20 mouse cellular contexts compared by ENCODE assay signal in genomic region chr2:121440834-121441605, GRCm38 (mm10). TPM values are rescaled to one million over a fixed set of nuclear protein-coding genes. Genes with fewer than 3 reads are reported as not detected.
A peak's percentile ranks its signal among the peaks of the same experiment; 100 is the strongest.
DNase-seq lines count a peak whose midpoint lies in the region; ATAC-seq and TF ChIP-seq lines count a peak whose summit lies in the region.
"Had no signal": no experiment of that assay in that cellular context is flagged by ENCODE, and none has a peak within 500 bp of the region (broad histone marks: within the 10 kb centered on the region; RNA-seq: fewer than 3 reads in every experiment).

No protein-coding gene starts in this region.

- no peak for TF ChIP-seq EP300 in stomach, postnatal 0 days (optimal IDR thresholded peaks at IDR 0.05)

- 0 out of 2 replicates have a peak overlapping the region, but pooled peaks have one; percentile 4 for H3K9ac ChIP-seq in limb, embryonic 12.5 days (replicated peaks)
- no peak overlapping the region for H3K9ac ChIP-seq in stomach, embryonic 14.5 days (replicated peaks; ENCODE audit: low read depth, low read length)
- H3K9ac ChIP-seq in stomach, postnatal 0 days (ENCODE audit: low read length), result no peak overlapping the region
- H3K9ac ChIP-seq in forebrain, embryonic 15.5 days (replicated peaks), result no peak overlapping the region
- no peak overlapping the region for H3K9ac ChIP-seq in midbrain, embryonic 15.5 days
- H3K9ac ChIP-seq: hindbrain, embryonic 12.5 days had no signal

- no peak for ATAC-seq in limb, embryonic 12.5 days (ENCODE audit: insufficient number of reproducible peaks, insufficient read depth, low FRiP score, low TSS enrichment, low read depth)
- ATAC-seq in stomach, embryonic 14.5 days (ENCODE audit: insufficient number of reproducible peaks, insufficient read depth, low FRiP score, low read depth), result no peak
- no peak for ATAC-seq in stomach, postnatal 0 days (ENCODE audit: low FRiP score, low TSS enrichment)
- no peak for ATAC-seq in forebrain, embryonic 15.5 days (replicated peaks)
- ATAC-seq in midbrain, embryonic 15.5 days (replicated peaks), result no peak
- ATAC-seq: forebrain, embryonic 13.5 days; hindbrain, embryonic 16.5 days had no signal

- DNase-seq in heart, embryonic 10.5 days (ENCODE audit: low spot score), result peak; percentile 70
- no peak for DNase-seq in heart, postnatal 36 days
- DNase-seq in limb, embryonic 10.5 days (ENCODE audit: low spot score), result no peak
- no peak for DNase-seq in stomach, postnatal 0 days (ENCODE audit: low spot score)
- DNase-seq: adrenal gland, postnatal 10 days; cerebellum, adult 11 months; cerebellum, adult 8-10 months; cerebellum, postnatal 25 days; gastrocnemius, adult 2 months; gastrocnemius, postnatal 25 days; heart, postnatal 4 days had no signal

- peaks cover 15% of the 10 kb centered on the region for H3K27me3 ChIP-seq in heart, embryonic 10.5 days (ENCODE audit: insufficient read depth, poor library complexity, severe bottlenecking)
- peaks cover 6% of the 10 kb centered on the region for H3K27me3 ChIP-seq in limb, embryonic 12.5 days
- peaks cover 34% of the 10 kb centered on the region for H3K27me3 ChIP-seq in limb, embryonic 10.5 days (ENCODE audit: low read depth, poor library complexity, severe bottlenecking)
- H3K27me3 ChIP-seq in stomach, embryonic 14.5 days (ENCODE audit: control insufficient read depth, insufficient read depth, low read length), result 0 out of 2 replicates have a peak, but pooled peaks cover 3% of the 10 kb centered on the region
- no peaks in the 10 kb centered on the region for H3K27me3 ChIP-seq in stomach, postnatal 0 days (ENCODE audit: control insufficient read depth, insufficient read depth, low read length)
- peaks cover 11% of the 10 kb centered on the region; the same call in 1 of the 2 replicates for H3K27me3 ChIP-seq in forebrain, embryonic 15.5 days
- peaks cover 16% of the 10 kb centered on the region for H3K27me3 ChIP-seq in midbrain, embryonic 15.5 days (replicated peaks)

- H3K9me3 ChIP-seq in heart, embryonic 10.5 days, result no peaks in the 10 kb centered on the region
- H3K9me3 ChIP-seq in limb, embryonic 12.5 days, result no peaks in the 10 kb centered on the region
- no peaks in the 10 kb centered on the region for H3K9me3 ChIP-seq in limb, embryonic 10.5 days (replicated peaks)
- H3K9me3 ChIP-seq in stomach, embryonic 14.5 days (ENCODE audit: control insufficient read depth, low read depth, low read length), result no peaks in the 10 kb centered on the region
- H3K9me3 ChIP-seq in stomach, postnatal 0 days (ENCODE audit: control insufficient read depth, low read length), result no peaks in the 10 kb centered on the region
- no peaks in the 10 kb centered on the region for H3K9me3 ChIP-seq in forebrain, embryonic 15.5 days
- no peaks in the 10 kb centered on the region for H3K9me3 ChIP-seq in midbrain, embryonic 15.5 days
- H3K9me3 ChIP-seq: forebrain, embryonic 13.5 days; hindbrain, embryonic 12.5 days had no signal

- intact Hi-C loops in heart, postnatal 36 days (cut with DNase I), result no loop called here

- H3K4me2 ChIP-seq in limb, embryonic 12.5 days, result peak overlapping the region; percentile 92; the same call in 1 of the 2 replicates
- peak overlapping the region; percentile 56; the same call in 1 of the 2 replicates for H3K4me2 ChIP-seq in stomach, embryonic 14.5 days (replicated peaks; ENCODE audit: low read depth, low read length)
- no peak overlapping the region for H3K4me2 ChIP-seq in stomach, postnatal 0 days (replicated peaks; ENCODE audit: low read depth)
- no peak overlapping the region for H3K4me2 ChIP-seq in forebrain, embryonic 15.5 days (replicated peaks)
- no peak overlapping the region for H3K4me2 ChIP-seq in midbrain, embryonic 15.5 days

- H3K36me3 ChIP-seq in heart, embryonic 10.5 days, result peaks cover 33% of the 10 kb centered on the region
- peaks cover 38% of the 10 kb centered on the region for H3K36me3 ChIP-seq in limb, embryonic 12.5 days
- H3K36me3 ChIP-seq in limb, embryonic 10.5 days, result peaks cover 41% of the 10 kb centered on the region
- H3K36me3 ChIP-seq in stomach, embryonic 14.5 days (ENCODE audit: control insufficient read depth, insufficient read depth, low read length), result peaks cover 29% of the 10 kb centered on the region
- H3K36me3 ChIP-seq in stomach, postnatal 0 days (ENCODE audit: control insufficient read depth, insufficient read depth, low read length), result peaks cover 6% of the 10 kb centered on the region; the same call in 1 of the 2 replicates
- H3K36me3 ChIP-seq in forebrain, embryonic 15.5 days, result peaks cover 39% of the 10 kb centered on the region
- peaks cover 24% of the 10 kb centered on the region for H3K36me3 ChIP-seq in midbrain, embryonic 15.5 days (replicated peaks)

- 47% methylated on average over 5 of the region's 5 CpGs for WGBS in heart, embryonic 10.5 days
- 53% methylated on average over 5 of the region's 5 CpGs for WGBS in limb, embryonic 12.5 days
- 61% methylated on average over 5 of the region's 5 CpGs for WGBS in limb, embryonic 10.5 days
- WGBS in stomach, embryonic 14.5 days, result 53% methylated on average over 5 of the region's 5 CpGs
- WGBS in stomach, postnatal 0 days, result 53% methylated on average over 5 of the region's 5 CpGs
- WGBS in forebrain, embryonic 15.5 days, result 60% methylated on average over 5 of the region's 5 CpGs
- WGBS in midbrain, embryonic 15.5 days, result 58% methylated on average over 5 of the region's 5 CpGs

- no peak overlapping the region for H3K27ac ChIP-seq in heart, embryonic 10.5 days
- no peak overlapping the region for H3K27ac ChIP-seq in limb, embryonic 12.5 days
- H3K27ac ChIP-seq in limb, embryonic 10.5 days, result no peak overlapping the region
- H3K27ac ChIP-seq in stomach, embryonic 14.5 days (ENCODE audit: low read length), result no peak overlapping the region
- H3K27ac ChIP-seq in stomach, postnatal 0 days (replicated peaks), result no peak overlapping the region
- H3K27ac ChIP-seq in forebrain, embryonic 15.5 days (replicated peaks), result no peak overlapping the region
- no peak overlapping the region for H3K27ac ChIP-seq in midbrain, embryonic 15.5 days
- H3K27ac ChIP-seq: forebrain, embryonic 13.5 days; gastrocnemius, adult 2 months; hindbrain, embryonic 12.5 days had no signal

- H3K4me3 ChIP-seq in heart, embryonic 10.5 days, result no peak overlapping the region
- H3K4me3 ChIP-seq in limb, embryonic 12.5 days (replicated peaks), result no peak overlapping the region
- no peak overlapping the region; the same call in 1 of the 2 replicates for H3K4me3 ChIP-seq in limb, embryonic 10.5 days
- 0 out of 2 replicates have a peak overlapping the region, but pooled peaks have one; percentile 33 for H3K4me3 ChIP-seq in stomach, embryonic 14.5 days (ENCODE audit: low read depth, low read length)
- no peak overlapping the region for H3K4me3 ChIP-seq in stomach, postnatal 0 days (ENCODE audit: low read depth, low read length)
- H3K4me3 ChIP-seq in forebrain, embryonic 15.5 days, result no peak overlapping the region
- no peak overlapping the region for H3K4me3 ChIP-seq in midbrain, embryonic 15.5 days

- H3K4me1 ChIP-seq in heart, embryonic 10.5 days, result peaks cover 21% of the 10 kb centered on the region
- peaks cover 22% of the 10 kb centered on the region for H3K4me1 ChIP-seq in limb, embryonic 12.5 days (replicated peaks)
- H3K4me1 ChIP-seq in limb, embryonic 10.5 days, result peaks cover 22% of the 10 kb centered on the region
- H3K4me1 ChIP-seq in stomach, embryonic 14.5 days (ENCODE audit: control insufficient read depth, insufficient read depth, low read length), result peaks cover 17% of the 10 kb centered on the region; the same call in 1 of the 2 replicates
- H3K4me1 ChIP-seq in stomach, postnatal 0 days (replicated peaks; ENCODE audit: control insufficient read depth, insufficient read depth), result 0 out of 2 replicates have a peak, but pooled peaks cover 5% of the 10 kb centered on the region
- peaks cover 15% of the 10 kb centered on the region for H3K4me1 ChIP-seq in forebrain, embryonic 15.5 days
- H3K4me1 ChIP-seq in midbrain, embryonic 15.5 days, result peaks cover 14% of the 10 kb centered on the region

- no peak for TF ChIP-seq CTCF in stomach, postnatal 0 days (IDR thresholded peaks at IDR 0.05; ENCODE audit: low read depth)

RNA-seq across cellular contexts. Expression of gene Ell3, which starts 3.1 kb away (rescaled TPM):
- 2.0 and 3.5 TPM in 2 replicates for polyA plus RNA-seq in heart, embryonic 10.5 days (2016; fragmentation: Nextera tagmentation; extraction: Ambion mirVana)
- total RNA-seq in heart, postnatal 36 days (2021), result not detected
- polyA plus RNA-seq in limb, embryonic 12.5 days (2016; fragmentation: Nextera tagmentation; extraction: Ambion mirVana), result 10.8 and 13.5 TPM in 2 replicates
- polyA plus RNA-seq in limb, embryonic 10.5 days (2016; fragmentation: Nextera tagmentation; extraction: Ambion mirVana), result 6.4 and 8.1 TPM in 2 replicates
- 13.7 and 14.1 TPM in 2 replicates for polyA plus RNA-seq in stomach, embryonic 14.5 days (2014; fragmentation: Nextera tagmentation; extraction: Ambion mirVana)
- 4.9 and 5.4 TPM in 2 replicates for polyA plus RNA-seq in stomach, postnatal 0 days (2015; fragmentation: Nextera tagmentation; extraction: Ambion mirVana)
- 1.8 and 1.9 TPM in 2 replicates for polyA plus RNA-seq in forebrain, embryonic 15.5 days (2015; fragmentation: Nextera tagmentation; extraction: Ambion mirVana)
- polyA plus RNA-seq in midbrain, embryonic 15.5 days (2015; fragmentation: Nextera tagmentation; extraction: Ambion mirVana), result 2.2 and 3.0 TPM in 2 replicates
- total RNA-seq: gastrocnemius, adult 2 months; gastrocnemius, postnatal 25 days; granulocyte monocyte progenitor cell, adult 5-6 weeks; MEL had no signal

RNA-seq across cellular contexts. Expression of gene Serf2, which starts 8.0 kb away (rescaled TPM):
- 503 and 534 TPM in 2 replicates for polyA plus RNA-seq in heart, embryonic 10.5 days (2016; fragmentation: Nextera tagmentation; extraction: Ambion mirVana)
- total RNA-seq in heart, postnatal 36 days (2021), result 100 to 1,000 TPM; 376 to 394 TPM
- polyA plus RNA-seq in limb, embryonic 12.5 days (2016; fragmentation: Nextera tagmentation; extraction: Ambion mirVana), result 521 and 544 TPM in 2 replicates
- polyA plus RNA-seq in limb, embryonic 10.5 days (2016; fragmentation: Nextera tagmentation; extraction: Ambion mirVana), result 472 and 490 TPM in 2 replicates
- 552 and 574 TPM in 2 replicates for polyA plus RNA-seq in stomach, embryonic 14.5 days (2014; fragmentation: Nextera tagmentation; extraction: Ambion mirVana)
- 416 and 486 TPM in 2 replicates for polyA plus RNA-seq in stomach, postnatal 0 days (2015; fragmentation: Nextera tagmentation; extraction: Ambion mirVana)
- 330 and 368 TPM in 2 replicates for polyA plus RNA-seq in forebrain, embryonic 15.5 days (2015; fragmentation: Nextera tagmentation; extraction: Ambion mirVana)
- 267 and 285 TPM in 2 replicates for polyA plus RNA-seq in midbrain, embryonic 15.5 days (2015; fragmentation: Nextera tagmentation; extraction: Ambion mirVana)

RNA-seq across cellular contexts. Expression of gene Hypk, which starts 12.1 kb away (rescaled TPM):
- polyA plus RNA-seq in heart, embryonic 10.5 days (2016; fragmentation: Nextera tagmentation; extraction: Ambion mirVana), result 139 and 162 TPM in 2 replicates
- 10 to 100 TPM; 23.5 to 23.6 TPM for total RNA-seq in heart, postnatal 36 days (2021)
- 150 and 153 TPM in 2 replicates for polyA plus RNA-seq in limb, embryonic 12.5 days (2016; fragmentation: Nextera tagmentation; extraction: Ambion mirVana)
- 172 and 201 TPM in 2 replicates for polyA plus RNA-seq in limb, embryonic 10.5 days (2016; fragmentation: Nextera tagmentation; extraction: Ambion mirVana)
- 89.7 and 90.8 TPM in 2 replicates for polyA plus RNA-seq in stomach, embryonic 14.5 days (2014; fragmentation: Nextera tagmentation; extraction: Ambion mirVana)
- polyA plus RNA-seq in stomach, postnatal 0 days (2015; fragmentation: Nextera tagmentation; extraction: Ambion mirVana), result 75.9 and 82.4 TPM in 2 replicates
- polyA plus RNA-seq in forebrain, embryonic 15.5 days (2015; fragmentation: Nextera tagmentation; extraction: Ambion mirVana), result 112 TPM in 2 replicates
- 106 and 112 TPM in 2 replicates for polyA plus RNA-seq in midbrain, embryonic 15.5 days (2015; fragmentation: Nextera tagmentation; extraction: Ambion mirVana)

RNA-seq across cellular contexts. Expression of gene Serinc4, which starts 15.6 kb away (rescaled TPM):
- polyA plus RNA-seq in heart, embryonic 10.5 days (2016; fragmentation: Nextera tagmentation; extraction: Ambion mirVana), result 0.09 and 0.20 TPM in 2 replicates
- not detected for total RNA-seq in heart, postnatal 36 days (2021)
- 0.14 TPM in 1 of 2 replicates, not detected in the other for polyA plus RNA-seq in limb, embryonic 12.5 days (2016; fragmentation: Nextera tagmentation; extraction: Ambion mirVana)
- polyA plus RNA-seq in limb, embryonic 10.5 days (2016; fragmentation: Nextera tagmentation; extraction: Ambion mirVana), result 0.10 TPM in 1 of 2 replicates, not detected in the other
- 0.21 and 0.69 TPM in 2 replicates for polyA plus RNA-seq in stomach, embryonic 14.5 days (2014; fragmentation: Nextera tagmentation; extraction: Ambion mirVana)
- 0.11 and 0.16 TPM in 2 replicates for polyA plus RNA-seq in stomach, postnatal 0 days (2015; fragmentation: Nextera tagmentation; extraction: Ambion mirVana)
- polyA plus RNA-seq in forebrain, embryonic 15.5 days (2015; fragmentation: Nextera tagmentation; extraction: Ambion mirVana), result 1.3 and 1.6 TPM in 2 replicates
- polyA plus RNA-seq in midbrain, embryonic 15.5 days (2015; fragmentation: Nextera tagmentation; extraction: Ambion mirVana), result 2.2 and 2.4 TPM in 2 replicates
- total RNA-seq: gastrocnemius, adult 2 months; gastrocnemius, postnatal 25 days had no signal

RNA-seq across cellular contexts. Expression of gene Catsper2, which starts 27.4 kb away (rescaled TPM):
- polyA plus RNA-seq in heart, embryonic 10.5 days (2016; fragmentation: Nextera tagmentation; extraction: Ambion mirVana), result 2.8 and 3.1 TPM in 2 replicates
- total RNA-seq in heart, postnatal 36 days (2021), result 1 to 10 TPM; 3.9 to 4.4 TPM
- 3.5 and 4.1 TPM in 2 replicates for polyA plus RNA-seq in limb, embryonic 12.5 days (2016; fragmentation: Nextera tagmentation; extraction: Ambion mirVana)
- 2.3 and 2.9 TPM in 2 replicates for polyA plus RNA-seq in limb, embryonic 10.5 days (2016; fragmentation: Nextera tagmentation; extraction: Ambion mirVana)
- polyA plus RNA-seq in stomach, embryonic 14.5 days (2014; fragmentation: Nextera tagmentation; extraction: Ambion mirVana), result 2.2 and 3.0 TPM in 2 replicates
- 1.0 and 1.3 TPM in 2 replicates for polyA plus RNA-seq in stomach, postnatal 0 days (2015; fragmentation: Nextera tagmentation; extraction: Ambion mirVana)
- 3.8 and 4.2 TPM in 2 replicates for polyA plus RNA-seq in forebrain, embryonic 15.5 days (2015; fragmentation: Nextera tagmentation; extraction: Ambion mirVana)
- 5.9 and 7.0 TPM in 2 replicates for polyA plus RNA-seq in midbrain, embryonic 15.5 days (2015; fragmentation: Nextera tagmentation; extraction: Ambion mirVana)

Comparison
In these comparisons a context has a peak if more than half of its experiments do, and no peak if none do; other contexts are left out.
1. H3K4me2 ChIP-seq: peak in limb, embryonic 12.5 days (single experiment) and stomach, embryonic 14.5 days (single experiment); none in stomach, postnatal 0 days (single experiment), forebrain, embryonic 15.5 days (single experiment) and midbrain, embryonic 15.5 days (single experiment).